Mouse (Mus musculus): ENCODE results near the gene Spag16. TPM values are rescaled to one million over a fixed set of nuclear protein-coding genes. Genes with fewer than 3 reads are reported as not detected.

Gene Spag16
- total RNA-seq, 2 experiments from 2014 or later: not detected

DNA sequence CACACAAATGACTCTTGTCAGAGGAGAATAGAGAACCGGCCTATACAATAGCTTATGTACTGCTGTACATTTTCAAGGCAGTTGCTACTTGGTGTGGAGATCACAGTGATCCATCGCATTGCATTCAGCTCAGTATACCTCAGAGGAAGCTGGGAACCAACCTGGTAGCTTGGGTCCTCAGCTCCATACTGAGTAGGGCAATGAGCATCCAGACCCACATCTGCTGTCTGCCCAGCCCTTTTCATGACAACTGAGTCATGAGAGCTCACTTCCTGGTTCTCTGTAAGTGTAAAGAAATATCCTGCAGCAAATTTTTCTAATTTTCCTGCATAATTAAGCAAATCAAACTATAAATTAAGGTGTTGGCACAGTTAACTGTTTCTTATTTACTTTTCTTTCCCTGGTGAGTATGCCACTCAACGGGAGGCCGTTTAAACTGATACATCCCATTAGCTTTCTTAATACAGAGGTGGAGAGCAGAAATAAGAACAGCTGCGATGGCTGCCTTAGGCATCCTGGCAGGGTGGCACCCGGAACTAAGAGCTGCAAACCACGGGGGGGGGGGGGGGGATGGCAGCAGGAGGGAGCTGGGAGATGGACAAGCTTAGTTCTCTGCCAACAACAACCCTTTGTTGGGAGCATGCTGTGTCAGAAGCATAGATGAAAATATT is 255.6 kb downstream of the Spag16 start:
- DNase-seq (ENCODE audit: low spot score): no peak

GRCm38 (mm10) chr1:70104683-70105082 is 277.9 kb downstream of the Spag16 start:
- DNase-seq (ENCODE audit: low spot score): no peak

DNA sequence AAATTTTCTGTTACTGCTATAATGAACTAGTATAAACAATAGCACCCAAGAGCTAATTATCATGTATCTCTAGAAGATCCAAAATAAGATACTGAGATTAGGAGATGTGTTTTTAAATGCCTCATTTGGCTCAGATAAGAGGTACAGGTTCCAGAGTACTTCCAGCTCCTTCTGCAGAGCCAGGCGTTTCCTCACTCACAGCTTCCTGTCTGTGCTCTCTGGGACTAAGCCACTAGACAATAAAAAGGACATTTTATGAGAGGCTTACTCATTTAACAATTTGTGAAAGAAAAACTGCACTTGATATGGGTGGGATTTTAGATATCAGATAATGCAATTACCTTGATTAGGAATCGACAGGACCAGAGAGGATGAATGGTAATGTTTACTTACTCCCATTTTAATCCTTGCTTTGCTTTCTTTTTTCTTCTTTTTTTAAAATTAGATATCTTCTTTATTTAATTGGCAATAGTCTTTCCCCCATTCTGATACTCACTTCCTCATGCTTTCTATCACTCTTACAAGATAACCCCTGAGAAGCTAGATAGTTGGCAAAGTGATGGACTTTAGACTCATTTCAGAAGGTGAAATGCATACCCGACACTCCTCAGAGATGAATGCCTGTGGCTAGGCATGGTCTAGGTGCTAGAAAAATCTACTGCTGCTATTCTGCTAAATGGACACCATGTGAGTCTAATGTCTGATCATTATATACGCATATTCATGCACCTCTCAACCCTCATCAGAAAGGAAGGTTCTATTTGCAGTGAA is 289.6 kb downstream of the Spag16 start:
- DNase-seq (ENCODE audit: low spot score): no peak

- no peak for DNase-seq (ENCODE audit: low spot score)
These were observed 301.3 kb downstream of the Spag16 start for GRCm38 (mm10) chr1:70128035-70128434.

- no peak for DNase-seq (ENCODE audit: low spot score)
These were observed 308.8 kb downstream of the Spag16 start for GRCm38 (mm10) chr1:70135547-70135946.

GRCm38 (mm10) chr1:70165343-70166158 is 338.8 kb downstream of the Spag16 start:
- DNase-seq (ENCODE audit: low spot score): no peak

DNA sequence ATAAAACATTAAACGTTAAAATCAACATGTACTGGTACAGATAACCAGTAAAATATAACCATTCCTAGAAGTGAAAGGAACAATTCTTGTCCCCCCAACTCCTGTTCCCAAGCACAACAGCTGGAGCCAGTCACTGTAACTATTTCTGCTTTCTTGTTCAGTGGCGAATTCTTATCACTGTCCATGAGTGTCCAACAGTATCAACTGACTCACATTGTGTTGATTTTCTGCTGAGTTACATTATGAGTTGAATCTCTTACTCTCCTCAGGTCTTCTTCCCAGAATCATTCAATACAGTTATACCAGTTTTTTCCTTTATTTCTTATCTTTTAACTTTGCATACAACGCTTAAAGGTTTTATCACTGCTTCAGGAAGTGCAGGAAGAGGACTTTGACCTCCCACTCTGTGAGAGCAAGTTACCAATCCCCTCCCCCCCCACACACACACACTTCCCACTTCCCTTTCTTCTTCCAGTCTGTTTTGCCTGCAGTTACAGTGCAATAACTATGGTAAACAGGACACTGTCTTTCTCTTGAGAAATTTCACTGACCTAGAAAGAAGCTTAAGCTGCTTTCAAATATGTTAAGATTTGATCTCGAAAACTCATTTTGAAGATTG is 353.5 kb downstream of the Spag16 start:
- no peak for DNase-seq (ENCODE audit: low spot score)

DNA sequence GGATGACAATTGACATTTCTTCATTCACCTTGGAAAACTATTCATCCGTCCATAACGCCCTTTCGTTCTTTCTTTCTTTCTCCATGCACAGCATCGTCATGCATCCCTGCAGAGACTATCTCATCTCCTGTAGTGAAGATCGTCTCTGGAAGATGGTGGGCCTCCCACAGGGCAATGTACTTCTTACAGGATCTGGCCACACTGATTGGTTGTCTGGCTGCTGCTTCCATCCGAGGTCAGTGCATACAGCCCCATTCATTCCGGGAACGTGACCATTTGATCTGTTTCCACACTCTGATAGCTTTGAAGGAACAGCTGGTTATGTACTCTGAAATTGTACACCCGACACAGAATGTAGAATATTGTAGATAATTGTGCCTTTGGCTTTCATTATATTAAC is 438.0 kb downstream of the Spag16 start:
- no peak for DNase-seq (ENCODE audit: low spot score)

- no peak for DNase-seq (ENCODE audit: low spot score)
These were observed 439.2 kb downstream of the Spag16 start for GRCm38 (mm10) chr1:70265920-70266505.

GRCm38 (mm10) chr1:70270139-70270538 is 443.4 kb downstream of the Spag16 start:
- no peak for DNase-seq (ENCODE audit: low spot score)

- DNase-seq (ENCODE audit: low spot score): no peak
These were observed 446.0 kb downstream of the Spag16 start for GRCm38 (mm10) chr1:70272753-70273152.

GRCm38 (mm10) chr1:70279296-70279695 is 452.5 kb downstream of the Spag16 start:
- no peak for DNase-seq (ENCODE audit: low spot score)

DNA sequence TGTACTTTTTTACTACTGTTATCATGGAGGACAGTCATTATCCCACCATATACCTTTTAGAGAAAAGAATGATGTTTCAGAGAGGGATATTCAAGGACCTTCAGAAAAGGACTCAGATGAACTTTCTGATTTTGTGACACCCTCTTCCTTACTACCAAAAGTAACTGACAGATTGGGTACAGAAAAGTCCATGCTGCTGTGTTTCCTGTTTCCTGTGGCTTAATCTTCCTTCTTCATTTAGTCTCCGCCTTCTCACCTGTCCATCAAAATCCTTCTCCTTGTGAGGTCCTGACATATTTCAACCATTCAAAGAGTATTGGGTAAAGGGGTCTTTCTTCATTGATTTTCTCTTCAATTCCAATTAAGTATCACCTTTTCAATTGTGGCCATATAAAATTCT is 456.6 kb downstream of the Spag16 start:
- DNase-seq (ENCODE audit: low spot score): no peak

DNA sequence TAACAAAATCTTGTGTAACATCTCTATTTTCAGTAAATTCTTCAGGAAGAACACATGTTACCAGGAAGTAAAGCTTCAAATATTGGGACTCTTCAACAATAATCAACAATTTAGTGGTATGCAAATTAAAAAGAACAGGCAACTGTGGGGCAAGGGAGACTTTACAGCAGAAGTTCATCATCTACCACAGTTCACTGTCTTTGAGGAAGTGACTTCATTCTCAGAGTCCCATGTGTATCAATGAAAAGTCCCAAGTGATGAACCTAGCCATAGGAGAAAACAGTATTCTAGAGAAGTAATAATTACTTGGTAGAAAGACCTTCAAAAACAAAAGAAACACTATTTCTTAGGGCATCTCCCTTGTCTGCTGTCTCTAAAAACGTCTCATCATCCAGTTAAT is 457.4 kb downstream of the Spag16 start:
- no peak for DNase-seq (ENCODE audit: low spot score)

- no peak for DNase-seq (ENCODE audit: low spot score)
These were observed 489.5 kb downstream of the Spag16 start for GRCm38 (mm10) chr1:70316128-70316765.

DNA sequence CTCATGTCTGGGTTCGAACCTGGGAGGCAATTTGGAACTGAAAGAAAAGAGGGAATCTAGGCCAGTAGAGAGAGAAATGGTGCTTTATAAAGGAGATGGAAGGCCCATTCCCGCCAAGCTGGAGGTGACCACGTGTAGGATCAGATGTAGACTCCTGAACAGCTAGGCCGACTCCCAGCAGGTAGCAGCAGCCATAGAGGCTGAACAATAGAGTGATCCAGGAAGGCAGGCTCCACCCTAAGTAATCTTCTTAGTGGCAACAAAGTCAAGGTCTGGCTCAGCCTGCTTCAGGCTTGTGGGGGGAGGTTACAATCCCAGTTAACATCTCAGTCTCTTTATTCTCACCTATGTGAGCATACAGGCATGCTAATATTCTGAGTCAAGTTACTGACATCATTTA is 494.2 kb downstream of the Spag16 start:
- DNase-seq (ENCODE audit: low spot score): no peak

DNA sequence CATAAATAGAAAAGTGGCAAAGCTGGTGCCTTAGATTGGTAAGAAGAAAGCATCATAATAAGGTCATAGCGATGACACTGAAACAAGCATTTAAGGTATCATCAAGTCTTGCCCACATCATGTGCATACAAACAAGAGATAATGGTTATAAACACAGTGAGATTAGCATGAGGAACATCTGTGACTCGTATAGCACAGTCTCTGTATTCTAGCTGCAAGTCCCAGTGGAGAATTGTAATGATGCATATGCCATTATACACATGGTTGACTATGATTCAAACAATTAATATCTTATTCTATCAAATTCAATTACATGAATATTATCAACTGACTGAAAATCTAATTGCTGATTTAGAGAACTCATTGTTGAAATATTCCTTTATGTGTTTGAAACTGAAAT is 519.4 kb downstream of the Spag16 start:
- DNase-seq (ENCODE audit: low spot score): no peak

- no peak for DNase-seq (ENCODE audit: low spot score)
These were observed 524.6 kb downstream of the Spag16 start for GRCm38 (mm10) chr1:70351371-70351770.

DNA sequence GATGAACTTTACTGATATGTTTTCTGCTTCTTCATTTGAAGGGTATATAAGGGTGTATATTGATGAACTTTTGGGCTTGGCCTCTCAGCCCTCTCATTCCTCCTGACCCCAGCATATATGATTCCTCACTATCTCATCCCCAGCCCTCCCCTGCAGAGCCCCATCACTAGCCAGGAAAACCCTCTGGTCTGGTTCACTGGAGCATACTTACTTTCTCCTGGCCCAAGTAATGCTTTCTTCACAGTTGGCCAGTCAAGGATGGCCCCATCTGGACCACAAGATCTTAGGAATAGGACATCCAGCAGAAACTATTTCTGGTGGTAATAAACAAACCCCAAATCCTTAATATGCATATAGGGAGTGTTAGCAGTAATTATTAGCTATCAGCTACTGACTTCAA is 527.2 kb downstream of the Spag16 start:
- no peak for DNase-seq (ENCODE audit: low spot score)

DNA sequence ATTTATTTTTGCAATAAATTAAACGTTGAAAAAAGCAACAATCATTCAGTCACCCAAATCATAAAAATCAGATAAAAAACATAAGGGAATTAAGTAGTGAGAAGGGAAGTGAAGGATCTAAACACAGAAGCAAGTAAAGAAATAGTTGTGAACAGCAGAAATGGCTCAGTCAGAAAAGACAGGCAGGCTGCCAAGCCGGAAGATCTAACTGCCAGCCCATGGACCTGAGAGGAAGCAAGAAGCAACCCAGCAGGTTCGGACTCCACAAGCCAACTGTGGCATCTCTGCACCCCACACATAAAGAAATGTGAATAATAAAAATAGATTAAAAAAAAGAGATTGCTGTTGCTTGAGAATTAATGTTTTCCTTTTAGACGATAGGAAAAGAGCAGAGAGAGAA is 545.0 kb downstream of the Spag16 start:
- no peak for DNase-seq (ENCODE audit: low spot score)

DNA sequence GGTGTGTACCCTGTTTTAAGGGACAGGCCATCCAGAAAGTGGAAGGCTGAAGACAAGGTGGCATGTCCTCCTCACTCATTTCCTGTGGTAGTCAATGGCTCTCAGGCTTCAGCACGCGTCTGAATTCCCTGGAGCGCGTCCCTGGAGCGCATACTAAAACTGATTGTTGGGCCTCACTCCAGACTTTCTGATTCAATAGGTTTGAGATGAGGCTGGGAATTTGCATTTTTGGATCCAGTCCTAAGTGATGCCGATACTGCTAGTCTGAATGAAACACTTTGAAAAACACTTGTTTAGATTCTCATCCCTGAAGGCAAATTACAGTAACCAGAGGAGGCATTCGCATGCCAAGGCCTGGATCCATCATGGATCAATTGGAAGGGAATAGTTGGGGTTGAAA is 553.3 kb downstream of the Spag16 start:
- no peak for DNase-seq (ENCODE audit: low spot score)
